Mouse (Mus musculus): ENCODE data around the gene Ppp1r2. TPM values are rescaled to one million over a fixed set of nuclear protein-coding genes. Genes with fewer than 3 reads are reported as not detected.

Gene Ppp1r2
- polyA plus RNA-seq, 1 experiment from 2014 or later = 67.3 TPM

Small RNA genes lying within 50 kb of the gene (microRNA-seq; reads per million reads assigned to microRNA genes)
- not detected for gene Gm27415

Other genes starting within 250 kb of the Ppp1r2 start
- 17.9 and 18.3 TPM in 2 replicates for gene Xxylt1, start 193.8 kb downstream of the Ppp1r2 start, polyA plus RNA-seq (2015; fragmentation: Nextera tagmentation; extraction: Ambion mirVana)
- 18.6 and 20.9 TPM in 2 replicates for gene Acap2, start 74.0 kb downstream of the Ppp1r2 start, polyA plus RNA-seq (2015; fragmentation: Nextera tagmentation; extraction: Ambion mirVana)
- 34.7 and 36.0 TPM in 2 replicates for gene Apod, start 39.5 kb upstream of the Ppp1r2 start, polyA plus RNA-seq (2015; fragmentation: Nextera tagmentation; extraction: Ambion mirVana)
- 22.3 and 25.0 TPM in 2 replicates for gene Bdh1, start 147.0 kb upstream of the Ppp1r2 start, polyA plus RNA-seq (2015; fragmentation: Nextera tagmentation; extraction: Ambion mirVana)